Mouse (Mus musculus) forebrain, embryonic 12.5 days (tissue): Measurements from ENCODE around the gene Lrrc4. TPM values are rescaled to one million over a fixed set of nuclear protein-coding genes. Genes with fewer than 3 reads are reported as not detected.

Experiments
- ATAC-seq: fragments of 200-750 bp; cut with Nextera tagmentation; 2 replicates; pipeline ENCODE4 v1.8.0; 2017; ENCODE audit warnings: moderate TSS enrichment; ENCODE audit not compliant: low FRiP score
- H3K27ac ChIP-seq: fragments of 300-500 bp; sonication (generic); 2 replicates; pipeline ENCODE4 v1.5.1; 2016; ENCODE audit warnings: mild to moderate bottlenecking
- H3K27me3 ChIP-seq: fragments of 300-500 bp; sonication (generic); 2 replicates; pipeline ENCODE4 v1.6.1; 2016; ENCODE audit warnings: mild to moderate bottlenecking
- H3K36me3 ChIP-seq: fragments of 300-500 bp; sonication (generic); replicated peaks from 2 replicates; pipeline ENCODE4 v1.6.1; 2016; ENCODE audit warnings: mild to moderate bottlenecking
- H3K4me1 ChIP-seq: fragments of 300-500 bp; sonication (generic); 2 replicates; pipeline ENCODE4 v1.6.1; 2016
- H3K4me2 ChIP-seq: fragments of 300-500 bp; sonication (generic); 2 replicates; pipeline ENCODE4 v1.6.1; 2016; ENCODE audit warnings: mild to moderate bottlenecking, moderate library complexity
- H3K4me3 ChIP-seq: fragments of 300-500 bp; sonication (generic); replicated peaks from 2 replicates; pipeline ENCODE4 v1.5.1; 2016; ENCODE audit warnings: mild to moderate bottlenecking
- H3K9ac ChIP-seq: fragments of 300-500 bp; sonication (generic); 2 replicates; pipeline ENCODE4 v1.6.1; 2016; ENCODE audit warnings: mild to moderate bottlenecking
- H3K9me3 ChIP-seq: fragments of 300-500 bp; sonication (generic); 2 replicates; pipeline ENCODE4 v1.6.1; 2016
- WGBS: fragments of 180-500 bp; shearing (Covaris S2); methylation state at CpG from one replicate; pipeline ENCODE4 v1.1.7; 2016; 5-methylcytosine and 5-hydroxymethylcytosine counted together
- polyA plus RNA-seq: library from polyadenylated mRNA; unstranded; fragments of >200 nt; fragmentation: Nextera tagmentation; extraction: Ambion mirVana; gene quantifications from 2 replicates; pipeline ENCODE4 v1.2.1, GENCODE M21; 2016

The Lrrc4 gene
- polyA plus RNA-seq, 1 experiment from 2014 or later = 3.1 TPM

- Histone ChIP-seq H3K4me2 (no peak overlapping the region), H3K36me3 (no peaks in the 10 kb centered on the region), H3K9me3 (no peaks in the 10 kb centered on the region), H3K4me3 (no peak overlapping the region), H3K27ac (no peak overlapping the region), H3K4me1 (peaks cover 30% of the 10 kb centered on the region), H3K9ac (no peak overlapping the region), H3K27me3 (no peaks in the 10 kb centered on the region)
- WGBS = 82% methylated on average over 8 of the region's 8 CpGs
- ATAC-seq = no peak
Observed at GRCm38 (mm10) chr6:28706108-28706975, 125.2 kb downstream of the Lrrc4 start.

GRCm38 (mm10) chr6:28705384-28706107, 126.0 kb downstream of the Lrrc4 start:
- ATAC-seq = no peak
- no peak overlapping the region for H3K27ac ChIP-seq
- no peaks in the 10 kb centered on the region for H3K36me3 ChIP-seq
- WGBS = 81% methylated on average over 6 of the region's 6 CpGs
- H3K9ac ChIP-seq = no peak overlapping the region
- no peaks in the 10 kb centered on the region for H3K9me3 ChIP-seq
- H3K4me3 ChIP-seq = no peak overlapping the region
- no peaks in the 10 kb centered on the region for H3K27me3 ChIP-seq
- no peak overlapping the region for H3K4me2 ChIP-seq
- peaks cover 30% of the 10 kb centered on the region for H3K4me1 ChIP-seq

GRCm38 (mm10) chr6:28704612-28705011, 126.9 kb downstream of the Lrrc4 start:
- Histone ChIP-seq H3K4me2 (no peak overlapping the region), H3K36me3 (no peaks in the 10 kb centered on the region), H3K27me3 (no peaks in the 10 kb centered on the region), H3K27ac (no peak overlapping the region), H3K4me3 (no peak overlapping the region), H3K9me3 (no peaks in the 10 kb centered on the region), H3K4me1 (peaks cover 23% of the 10 kb centered on the region), H3K9ac (no peak overlapping the region)
- no peak for ATAC-seq
- 74% methylated on average over 6 of the region's 6 CpGs for WGBS

- no peaks in the 10 kb centered on the region for H3K9me3 ChIP-seq
- no peak overlapping the region for H3K9ac ChIP-seq
- H3K4me1 ChIP-seq = no peaks in the 10 kb centered on the region
- H3K27ac ChIP-seq = no peak overlapping the region
- no peak for ATAC-seq
- H3K36me3 ChIP-seq = no peaks in the 10 kb centered on the region
- 89% methylated on average over 3 of the region's 3 CpGs for WGBS
- no peak overlapping the region for H3K4me3 ChIP-seq
- no peak overlapping the region for H3K4me2 ChIP-seq
- no peaks in the 10 kb centered on the region for H3K27me3 ChIP-seq
Observed at GRCm38 (mm10) chr6:28697214-28697613, 134.3 kb downstream of the Lrrc4 start.

GRCm38 (mm10) chr6:28692659-28693058, 138.9 kb downstream of the Lrrc4 start:
- H3K4me3 ChIP-seq = no peak overlapping the region
- no peak for ATAC-seq
- no peak overlapping the region for H3K27ac ChIP-seq
- no peak overlapping the region for H3K9ac ChIP-seq
- H3K27me3 ChIP-seq = no peaks in the 10 kb centered on the region
- H3K9me3 ChIP-seq = no peaks in the 10 kb centered on the region
- no peak overlapping the region for H3K4me2 ChIP-seq
- no peaks in the 10 kb centered on the region for H3K4me1 ChIP-seq
- H3K36me3 ChIP-seq = no peaks in the 10 kb centered on the region

GRCm38 (mm10) chr6:28687776-28688175, 143.8 kb downstream of the Lrrc4 start:
- Histone ChIP-seq H3K4me2 (no peak overlapping the region), H3K4me1 (no peaks in the 10 kb centered on the region), H3K27me3 (no peaks in the 10 kb centered on the region), H3K27ac (no peak overlapping the region), H3K9me3 (no peaks in the 10 kb centered on the region), H3K36me3 (no peaks in the 10 kb centered on the region), H3K9ac (no peak overlapping the region), H3K4me3 (no peak overlapping the region)
- ATAC-seq = no peak
- WGBS = 91% methylated on average over 5 of the region's 5 CpGs

- H3K27me3 ChIP-seq = no peaks in the 10 kb centered on the region
- no peak overlapping the region for H3K27ac ChIP-seq
- no peak for ATAC-seq
- H3K4me2 ChIP-seq = no peak overlapping the region
- H3K36me3 ChIP-seq = no peaks in the 10 kb centered on the region
- no peaks in the 10 kb centered on the region for H3K4me1 ChIP-seq
- no peak overlapping the region for H3K9ac ChIP-seq
- H3K4me3 ChIP-seq = no peak overlapping the region
- no peaks in the 10 kb centered on the region for H3K9me3 ChIP-seq
- WGBS = 88% methylated on average over 5 of the region's 5 CpGs
Observed at GRCm38 (mm10) chr6:28685745-28686144, 145.8 kb downstream of the Lrrc4 start.

- no peak overlapping the region for H3K9ac ChIP-seq
- H3K27ac ChIP-seq = no peak overlapping the region
- no peak overlapping the region for H3K4me2 ChIP-seq
- no peak overlapping the region for H3K4me3 ChIP-seq
- ATAC-seq = no peak
- no peaks in the 10 kb centered on the region for H3K4me1 ChIP-seq
- 43% methylated on average over 3 of the region's 3 CpGs for WGBS
- H3K9me3 ChIP-seq = no peaks in the 10 kb centered on the region
- H3K36me3 ChIP-seq = no peaks in the 10 kb centered on the region
- no peaks in the 10 kb centered on the region for H3K27me3 ChIP-seq
Observed at GRCm38 (mm10) chr6:28685052-28685451, 146.5 kb downstream of the Lrrc4 start.

GRCm38 (mm10) chr6:28681521-28682457, 149.8 kb downstream of the Lrrc4 start:
- Histone ChIP-seq H3K27ac (no peak overlapping the region), H3K9me3 (no peaks in the 10 kb centered on the region), H3K4me2 (no peak overlapping the region), H3K27me3 (no peaks in the 10 kb centered on the region), H3K36me3 (no peaks in the 10 kb centered on the region), H3K4me3 (no peak overlapping the region), H3K9ac (no peak overlapping the region), H3K4me1 (no peaks in the 10 kb centered on the region)
- 87% methylated on average over 8 of the region's 8 CpGs for WGBS
- no peak for ATAC-seq

- Histone ChIP-seq H3K4me3 (no peak overlapping the region), H3K4me1 (no peaks in the 10 kb centered on the region), H3K4me2 (no peak overlapping the region), H3K9me3 (no peaks in the 10 kb centered on the region), H3K27me3 (no peaks in the 10 kb centered on the region), H3K36me3 (no peaks in the 10 kb centered on the region), H3K9ac (no peak overlapping the region), H3K27ac (no peak overlapping the region)
- ATAC-seq = no peak
- 90% methylated on average over 4 of the region's 4 CpGs for WGBS
Observed at GRCm38 (mm10) chr6:28680537-28680936, 151.0 kb downstream of the Lrrc4 start.

- Histone ChIP-seq H3K36me3 (no peaks in the 10 kb centered on the region), H3K27me3 (no peaks in the 10 kb centered on the region), H3K4me1 (no peaks in the 10 kb centered on the region), H3K4me2 (no peak overlapping the region), H3K9ac (no peak overlapping the region), H3K9me3 (no peaks in the 10 kb centered on the region), H3K4me3 (no peak overlapping the region), H3K27ac (no peak overlapping the region)
- ATAC-seq = no peak
- 89% methylated on average over 1 of the region's 1 CpGs for WGBS
Observed at GRCm38 (mm10) chr6:28678896-28679295, 152.7 kb downstream of the Lrrc4 start.

- WGBS = 93% methylated on average over 1 of the region's 1 CpGs
- no peaks in the 10 kb centered on the region for H3K9me3 ChIP-seq
- H3K4me1 ChIP-seq = no peaks in the 10 kb centered on the region
- ATAC-seq = no peak
- H3K9ac ChIP-seq = no peak overlapping the region
- H3K4me3 ChIP-seq = no peak overlapping the region
- H3K27me3 ChIP-seq = no peaks in the 10 kb centered on the region
- H3K36me3 ChIP-seq = no peaks in the 10 kb centered on the region
- H3K4me2 ChIP-seq = no peak overlapping the region
- no peak overlapping the region for H3K27ac ChIP-seq
Observed at GRCm38 (mm10) chr6:28674686-28675085, 156.9 kb downstream of the Lrrc4 start.
